Mouse (Mus musculus) limb, embryonic 11.5 days (tissue): ENCODE data around the gene Tead1. TPM values are rescaled to one million over a fixed set of nuclear protein-coding genes. Genes with fewer than 3 reads are reported as not detected.
A peak's percentile ranks its signal among the peaks of the same experiment; 100 is the strongest.

Source experiments
- ATAC-seq: fragments of 200-750 bp; cut with Nextera tagmentation; 2 replicates; pipeline ENCODE4 v1.8.0; 2017; ENCODE audit warnings: low read depth; ENCODE audit not compliant: insufficient number of reproducible peaks, low FRiP score, low TSS enrichment
- DNase-seq: peaks from one replicate; pipeline ENCODE4 v3.0.0-alpha.2; 2015; ENCODE audit warnings: low spot score
- H3K27ac ChIP-seq: fragments of 300-500 bp; sonication (generic); replicated peaks from 2 replicates; pipeline ENCODE4 v1.5.1; 2014; ENCODE audit warnings: low read depth, mild to moderate bottlenecking, low read length
- H3K27me3 ChIP-seq: fragments of 300-500 bp; sonication (generic); 2 replicates; pipeline ENCODE4 v1.6.1; 2014; ENCODE audit warnings: mild to moderate bottlenecking, low read length, mixed read lengths; ENCODE audit not compliant: control insufficient read depth, insufficient read depth
- H3K36me3 ChIP-seq: fragments of 300-500 bp; sonication (generic); 2 replicates; pipeline ENCODE4 v1.6.1; 2014; ENCODE audit warnings: mild to moderate bottlenecking, low read length, moderate library complexity, mixed read lengths; ENCODE audit not compliant: control insufficient read depth, insufficient read depth
- H3K4me1 ChIP-seq: fragments of 300-500 bp; sonication (generic); 2 replicates; pipeline ENCODE4 v1.6.1; 2014; ENCODE audit warnings: low read length, mixed read lengths; ENCODE audit not compliant: control insufficient read depth, insufficient read depth
- H3K4me2 ChIP-seq: fragments of 300-500 bp; sonication (generic); 2 replicates; pipeline ENCODE4 v1.6.1; 2014; ENCODE audit warnings: low read depth, mild to moderate bottlenecking, moderate library complexity; ENCODE audit not compliant: severe bottlenecking
- H3K4me3 ChIP-seq: fragments of 300-500 bp; sonication (generic); 2 replicates; pipeline ENCODE4 v1.5.1; 2014; ENCODE audit warnings: low read depth, low read length
- H3K9ac ChIP-seq: fragments of 300-500 bp; sonication (generic); 2 replicates; pipeline ENCODE4 v1.6.1; 2014; ENCODE audit warnings: mild to moderate bottlenecking, low read length
- H3K9me3 ChIP-seq: fragments of 300-500 bp; sonication (generic); 2 replicates; pipeline ENCODE4 v1.6.1; 2016; ENCODE audit warnings: low read length; ENCODE audit not compliant: control insufficient read depth
- WGBS: fragments of 180-500 bp; shearing (Covaris S2); extraction: QIAGEN DNeasy Blood & Tissue Kit; methylation state at CpG from one replicate; pipeline ENCODE4 v1.1.7; 2014; 5-methylcytosine and 5-hydroxymethylcytosine counted together
- polyA plus RNA-seq: library from polyadenylated mRNA; unstranded; fragments of >200 nt; fragmentation: Nextera tagmentation; extraction: Ambion mirVana; gene quantifications from 2 replicates; pipeline ENCODE4 v1.2.1, GENCODE M21; 2014

The Tead1 gene
- polyA plus RNA-seq, 1 experiment from 2014 or later, result 18.3 TPM

GRCm38 (mm10) chr7:112810752-112811151 is 131.6 kb downstream of the Tead1 start:
- ATAC-seq (no peak), DNase-seq (no peak)
- Histone ChIP-seq H3K27me3 (no peaks in the 10 kb centered on the region), H3K27ac (no peak overlapping the region), H3K9me3 (no peaks in the 10 kb centered on the region), H3K4me1 (peaks cover 34% of the 10 kb centered on the region), H3K4me2 (no peak overlapping the region), H3K4me3 (no peak overlapping the region), H3K36me3 (no peaks in the 10 kb centered on the region), H3K9ac (no peak overlapping the region)
- WGBS, result 37% methylated on average over 7 of the region's 7 CpGs

GRCm38 (mm10) chr7:112812037-112812775 is 133.1 kb downstream of the Tead1 start:
- peaks cover 20% of the 10 kb centered on the region for H3K4me1 ChIP-seq
- H3K9me3 ChIP-seq, result no peaks in the 10 kb centered on the region
- H3K36me3 ChIP-seq, result no peaks in the 10 kb centered on the region
- WGBS, result 74% methylated on average over 10 of the region's 10 CpGs
- H3K9ac ChIP-seq, result no peak overlapping the region
- DNase-seq (no peak), ATAC-seq (no peak)
- H3K27ac ChIP-seq, result no peak overlapping the region
- H3K27me3 ChIP-seq, result no peaks in the 10 kb centered on the region
- H3K4me2 ChIP-seq, result no peak overlapping the region
- H3K4me3 ChIP-seq, result no peak overlapping the region

- ATAC-seq (no peak), DNase-seq (no peak)
- Histone ChIP-seq H3K4me2 (no peak overlapping the region), H3K36me3 (no peaks in the 10 kb centered on the region), H3K27me3 (no peaks in the 10 kb centered on the region), H3K9ac (no peak overlapping the region), H3K9me3 (no peaks in the 10 kb centered on the region), H3K4me3 (no peak overlapping the region), H3K4me1 (peaks cover 20% of the 10 kb centered on the region), H3K27ac (no peak overlapping the region)
- 95% methylated on average over 7 of the region's 7 CpGs for WGBS
Observed at GRCm38 (mm10) chr7:112813163-112813562, 134.0 kb downstream of the Tead1 start.

- DNase-seq (no peak), ATAC-seq (no peak)
- Histone ChIP-seq H3K4me1 (peaks cover 16% of the 10 kb centered on the region), H3K36me3 (no peaks in the 10 kb centered on the region), H3K9ac (no peak overlapping the region), H3K4me2 (no peak overlapping the region), H3K9me3 (no peaks in the 10 kb centered on the region), H3K27me3 (no peaks in the 10 kb centered on the region), H3K27ac (no peak overlapping the region), H3K4me3 (no peak overlapping the region)
- 73% methylated on average over 8 of the region's 8 CpGs for WGBS
Observed at GRCm38 (mm10) chr7:112813731-112814306, 134.7 kb downstream of the Tead1 start.

- Histone ChIP-seq H3K9ac (no peak overlapping the region), H3K36me3 (no peaks in the 10 kb centered on the region), H3K4me3 (no peak overlapping the region), H3K27ac (no peak overlapping the region), H3K27me3 (no peaks in the 10 kb centered on the region), H3K4me1 (peaks cover 15% of the 10 kb centered on the region), H3K4me2 (no peak overlapping the region), H3K9me3 (no peaks in the 10 kb centered on the region)
- DNase-seq (no peak), ATAC-seq (no peak)
- 74% methylated on average over 5 of the region's 5 CpGs for WGBS
Observed at GRCm38 (mm10) chr7:112816016-112816415, 136.9 kb downstream of the Tead1 start.

GRCm38 (mm10) chr7:112819833-112820232 is 140.7 kb downstream of the Tead1 start:
- DNase-seq, result no peak
- no peaks in the 10 kb centered on the region for H3K9me3 ChIP-seq
- H3K27me3 ChIP-seq, result no peaks in the 10 kb centered on the region
- H3K4me3 ChIP-seq, result no peak overlapping the region
- no peak overlapping the region for H3K4me2 ChIP-seq
- no peak overlapping the region for H3K9ac ChIP-seq
- 66% methylated on average over 4 of the region's 4 CpGs for WGBS
- H3K36me3 ChIP-seq, result no peaks in the 10 kb centered on the region
- H3K27ac ChIP-seq, result 0 out of 2 replicates have a peak overlapping the region, but pooled peaks have one; percentile 15
- no peak for ATAC-seq
- peaks cover 42% of the 10 kb centered on the region for H3K4me1 ChIP-seq

GRCm38 (mm10) chr7:112822879-112823278 is 143.8 kb downstream of the Tead1 start:
- no peak for DNase-seq
- no peaks in the 10 kb centered on the region for H3K36me3 ChIP-seq
- no peaks in the 10 kb centered on the region for H3K27me3 ChIP-seq
- 8% methylated on average over 5 of the region's 5 CpGs for WGBS
- no peak for ATAC-seq
- no peak overlapping the region for H3K9ac ChIP-seq
- H3K4me3 ChIP-seq, result no peak overlapping the region
- peak overlapping the region; percentile 68 for H3K27ac ChIP-seq
- H3K4me1 ChIP-seq, result peaks cover 66% of the 10 kb centered on the region
- peak overlapping the region; percentile 25; the same call in 1 of the 2 replicates for H3K4me2 ChIP-seq
- H3K9me3 ChIP-seq, result no peaks in the 10 kb centered on the region

- H3K27me3 ChIP-seq, result no peaks in the 10 kb centered on the region
- H3K9ac ChIP-seq, result no peak overlapping the region
- H3K4me1 ChIP-seq, result peaks cover 73% of the 10 kb centered on the region
- WGBS, result 4% methylated on average over 5 of the region's 5 CpGs
- DNase-seq (peak; percentile 74), ATAC-seq (no peak; the same call in 1 of the 2 replicates)
- H3K36me3 ChIP-seq, result no peaks in the 10 kb centered on the region
- peak overlapping the region; percentile 25; the same call in 1 of the 2 replicates for H3K4me2 ChIP-seq
- no peak overlapping the region for H3K4me3 ChIP-seq
- no peaks in the 10 kb centered on the region for H3K9me3 ChIP-seq
- H3K27ac ChIP-seq, result peak overlapping the region; percentile 68
Observed at GRCm38 (mm10) chr7:112823621-112824020, 144.5 kb downstream of the Tead1 start.
